Mouse (Mus musculus): ENCODE measurements around the gene Pgam2.

DNA sequence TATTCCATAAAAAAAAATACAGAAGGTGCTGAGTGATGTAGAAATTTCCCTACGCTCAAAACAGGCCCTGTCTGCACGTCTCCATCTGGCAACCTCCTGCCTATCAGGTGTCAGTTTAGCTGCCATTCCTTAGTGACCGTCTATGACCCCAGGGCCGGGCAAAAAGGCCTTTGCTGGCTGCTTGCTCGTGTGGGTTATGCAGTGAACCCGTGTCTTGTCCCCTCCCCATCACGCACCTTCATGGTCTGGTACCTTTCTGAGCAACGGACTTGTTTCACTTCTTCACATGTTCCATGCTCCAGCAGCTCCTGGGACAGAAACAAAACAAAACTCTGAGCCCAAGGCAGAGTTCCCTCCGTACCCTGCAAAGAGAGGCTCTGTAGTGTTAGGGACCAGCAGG, 31.0 kb upstream of the Pgam2 start:
- TF ChIP-seq CTCF (IDR thresholded peaks at IDR 0.05; ENCODE audit: extremely low read depth, insufficient read length, insufficient replicate concordance, low read depth, low read length), result no peak
- TF ChIP-seq POLR2A (IDR thresholded peaks at IDR 0.05; ENCODE audit: low read depth, low read length), result no peak
